Mouse (Mus musculus): ENCODE data around the gene Gng10. TPM values are rescaled to one million over a fixed set of nuclear protein-coding genes. Genes with fewer than 3 reads are reported as not detected.

The Gng10 gene
- polyA plus RNA-seq, 1 experiment from 2014 or later, result 102 TPM

- TF ChIP-seq CTCF (IDR thresholded peaks at IDR 0.05; ENCODE audit: low read depth), result no peak
- Histone ChIP-seq H3K4me3 (replicated peaks; ENCODE audit: low read depth, low read length) (no peak overlapping the region), H3K4me2 (ENCODE audit: low read length) (no peak overlapping the region), H3K4me1 (replicated peaks; ENCODE audit: insufficient read depth, low read length) (no peaks in the 10 kb centered on the region), H3K27ac (no peak overlapping the region), H3K9ac (ENCODE audit: low read depth, low read length) (no peak overlapping the region), H3K9me3 (replicated peaks; ENCODE audit: low read length) (no peaks in the 10 kb centered on the region), H3K36me3 (ENCODE audit: insufficient read depth, low read length) (no peaks in the 10 kb centered on the region), H3K27me3 (ENCODE audit: insufficient read depth, low read length) (no peaks in the 10 kb centered on the region)
- no peak for DNase-seq (ENCODE audit: low spot score)
- WGBS, result 100% methylated on average over 1 of the region's 1 CpGs
- ATAC-seq (replicated peaks; ENCODE audit: low FRiP score, low read depth), result no peak
These were observed 16.2 kb downstream of the Gng10 start for GRCm38 (mm10) chr4:59051081-59051480.

DNA sequence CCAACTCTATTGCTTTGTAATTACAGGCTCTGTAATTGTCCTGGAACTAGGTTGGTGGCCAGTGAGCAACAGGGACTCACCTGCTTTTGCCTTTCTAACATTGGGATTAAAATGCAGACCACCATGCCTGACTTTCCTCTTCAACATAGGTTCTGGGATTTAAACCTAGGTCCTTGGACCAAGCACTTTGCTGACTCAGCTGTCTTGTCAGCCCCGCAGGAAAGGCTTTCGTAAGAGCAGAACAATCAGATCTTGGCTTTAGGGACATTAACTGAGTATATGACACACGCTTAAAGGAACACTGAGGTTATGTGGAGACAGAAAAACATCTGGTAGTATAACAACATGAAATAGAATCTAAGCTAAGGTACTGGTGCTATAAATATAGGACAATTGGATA, 23.0 kb downstream of the Gng10 start:
- no peak overlapping the region for H3K4me3 ChIP-seq (replicated peaks; ENCODE audit: low read depth, low read length)
- H3K9ac ChIP-seq (ENCODE audit: low read depth, low read length), result no peak overlapping the region
- H3K27me3 ChIP-seq (ENCODE audit: insufficient read depth, low read length), result no peaks in the 10 kb centered on the region
- H3K36me3 ChIP-seq (ENCODE audit: insufficient read depth, low read length), result no peaks in the 10 kb centered on the region
- H3K4me1 ChIP-seq (replicated peaks; ENCODE audit: insufficient read depth, low read length), result no peaks in the 10 kb centered on the region
- TF ChIP-seq CTCF (IDR thresholded peaks at IDR 0.05; ENCODE audit: low read depth), result no peak
- no peaks in the 10 kb centered on the region for H3K9me3 ChIP-seq (replicated peaks; ENCODE audit: low read length)
- no peak for DNase-seq (ENCODE audit: low spot score)
- ATAC-seq (replicated peaks; ENCODE audit: low FRiP score, low read depth), result no peak
- WGBS, result 79% methylated on average over 3 of the region's 3 CpGs
- no peak overlapping the region for H3K27ac ChIP-seq
- no peak overlapping the region for H3K4me2 ChIP-seq (ENCODE audit: low read length)

- DNase-seq (ENCODE audit: low spot score) (no peak), ATAC-seq (replicated peaks; ENCODE audit: low FRiP score, low read depth) (no peak)
- H3K4me2 ChIP-seq (ENCODE audit: low read length), result no peak overlapping the region
- 69% methylated on average over 12 of the region's 12 CpGs for WGBS
- H3K4me3 ChIP-seq (replicated peaks; ENCODE audit: low read depth, low read length), result no peak overlapping the region
- no peaks in the 10 kb centered on the region for H3K36me3 ChIP-seq (ENCODE audit: insufficient read depth, low read length)
- no peaks in the 10 kb centered on the region for H3K27me3 ChIP-seq (ENCODE audit: insufficient read depth, low read length)
- H3K4me1 ChIP-seq (replicated peaks; ENCODE audit: insufficient read depth, low read length), result no peaks in the 10 kb centered on the region
- no peaks in the 10 kb centered on the region for H3K9me3 ChIP-seq (replicated peaks; ENCODE audit: low read length)
- H3K27ac ChIP-seq, result no peak overlapping the region
- H3K9ac ChIP-seq (ENCODE audit: low read depth, low read length), result no peak overlapping the region
- TF ChIP-seq CTCF (IDR thresholded peaks at IDR 0.05; ENCODE audit: low read depth), result no peak
These were observed 27.6 kb downstream of the Gng10 start for GRCm38 (mm10) chr4:59062526-59062925.

- DNase-seq (ENCODE audit: low spot score) (no peak), ATAC-seq (replicated peaks; ENCODE audit: low FRiP score, low read depth) (no peak)
- Histone ChIP-seq H3K27me3 (ENCODE audit: insufficient read depth, low read length) (no peaks in the 10 kb centered on the region), H3K4me2 (ENCODE audit: low read length) (no peak overlapping the region), H3K27ac (no peak overlapping the region), H3K36me3 (ENCODE audit: insufficient read depth, low read length) (no peaks in the 10 kb centered on the region), H3K9ac (ENCODE audit: low read depth, low read length) (no peak overlapping the region), H3K4me3 (replicated peaks; ENCODE audit: low read depth, low read length) (no peak overlapping the region), H3K9me3 (replicated peaks; ENCODE audit: low read length) (no peaks in the 10 kb centered on the region), H3K4me1 (replicated peaks; ENCODE audit: insufficient read depth, low read length) (no peaks in the 10 kb centered on the region)
- 62% methylated on average over 3 of the region's 3 CpGs for WGBS
- TF ChIP-seq CTCF (IDR thresholded peaks at IDR 0.05; ENCODE audit: low read depth), result no peak
These were observed 34.4 kb downstream of the Gng10 start for GRCm38 (mm10) chr4:59069276-59069675.

- Histone ChIP-seq H3K9ac (ENCODE audit: low read depth, low read length) (no peak overlapping the region), H3K4me1 (replicated peaks; ENCODE audit: insufficient read depth, low read length) (no peaks in the 10 kb centered on the region), H3K4me2 (ENCODE audit: low read length) (no peak overlapping the region), H3K27me3 (ENCODE audit: insufficient read depth, low read length) (no peaks in the 10 kb centered on the region), H3K4me3 (replicated peaks; ENCODE audit: low read depth, low read length) (no peak overlapping the region), H3K9me3 (replicated peaks; ENCODE audit: low read length) (no peaks in the 10 kb centered on the region), H3K36me3 (ENCODE audit: insufficient read depth, low read length) (no peaks in the 10 kb centered on the region), H3K27ac (no peak overlapping the region)
- 76% methylated on average over 2 of the region's 2 CpGs for WGBS
- ATAC-seq (replicated peaks; ENCODE audit: low FRiP score, low read depth), result no peak
- no peak for DNase-seq (ENCODE audit: low spot score)
- no peak for TF ChIP-seq CTCF (IDR thresholded peaks at IDR 0.05; ENCODE audit: low read depth)
These were observed 48.5 kb downstream of the Gng10 start for GRCm38 (mm10) chr4:59083430-59083829.

- Histone ChIP-seq H3K36me3 (ENCODE audit: insufficient read depth, low read length) (no peaks in the 10 kb centered on the region), H3K4me2 (ENCODE audit: low read length) (no peak overlapping the region), H3K27ac (no peak overlapping the region), H3K27me3 (ENCODE audit: insufficient read depth, low read length) (no peaks in the 10 kb centered on the region), H3K9me3 (replicated peaks; ENCODE audit: low read length) (no peaks in the 10 kb centered on the region), H3K4me3 (replicated peaks; ENCODE audit: low read depth, low read length) (no peak overlapping the region), H3K9ac (ENCODE audit: low read depth, low read length) (no peak overlapping the region), H3K4me1 (replicated peaks; ENCODE audit: insufficient read depth, low read length) (no peaks in the 10 kb centered on the region)
- no peak for ATAC-seq (replicated peaks; ENCODE audit: low FRiP score, low read depth)
- TF ChIP-seq CTCF (IDR thresholded peaks at IDR 0.05; ENCODE audit: low read depth), result no peak
- 42% methylated on average over 1 of the region's 1 CpGs for WGBS
- DNase-seq (ENCODE audit: low spot score), result no peak
These were observed 54.5 kb downstream of the Gng10 start for GRCm38 (mm10) chr4:59089391-59089790.

Other genes starting within 250 kb of the Gng10 start
- not detected in 2 replicates for gene Olfr267, start 247.4 kb upstream of the Gng10 start, polyA plus RNA-seq (2015; fragmentation: Nextera tagmentation; extraction: Ambion mirVana)
- 25.5 and 26.5 TPM in 2 replicates for gene Ecpas, start 122.3 kb upstream of the Gng10 start, polyA plus RNA-seq (2015; fragmentation: Nextera tagmentation; extraction: Ambion mirVana)
- 0.40 and 0.54 TPM in 2 replicates for gene Zkscan16, start 91.5 kb upstream of the Gng10 start, polyA plus RNA-seq (2015; fragmentation: Nextera tagmentation; extraction: Ambion mirVana)
- 18.9 and 20.6 TPM in 2 replicates for gene Ptgr1, start 48.0 kb upstream of the Gng10 start, polyA plus RNA-seq (2015; fragmentation: Nextera tagmentation; extraction: Ambion mirVana)
- gene Dnajc25, start 40.0 kb upstream of the Gng10 start, polyA plus RNA-seq (2015; fragmentation: Nextera tagmentation; extraction: Ambion mirVana), result 14.0 and 14.1 TPM in 2 replicates
- gene Gm20503, start 31.9 kb upstream of the Gng10 start, polyA plus RNA-seq (2015; fragmentation: Nextera tagmentation; extraction: Ambion mirVana), result 18.7 and 23.5 TPM in 2 replicates
- gene AI481877, start 103.9 kb downstream of the Gng10 start, polyA plus RNA-seq (2015; fragmentation: Nextera tagmentation; extraction: Ambion mirVana), result not detected in 2 replicates
- 7.4 and 7.6 TPM in 2 replicates for gene Ugcg, start 154.2 kb downstream of the Gng10 start, polyA plus RNA-seq (2015; fragmentation: Nextera tagmentation; extraction: Ambion mirVana)